ENCODE assay signal across 18 mouse cellular contexts in genomic region chr8:64344933-64345332, GRCm38 (mm10).
DNase-seq lines count a peak whose midpoint lies in the region; ATAC-seq and TF ChIP-seq lines count a peak whose summit lies in the region.
"Had no signal": no experiment of that assay in that cellular context is flagged by ENCODE, and none has a peak within 500 bp of the region (broad histone marks: within the 10 kb centered on the region; RNA-seq: fewer than 3 reads in every experiment).

No protein-coding gene starts in this region.

- H3K9me3 ChIP-seq in forebrain, postnatal 0 days (ENCODE audit: low read length) = no peaks in the 10 kb centered on the region
- no peaks in the 10 kb centered on the region for H3K9me3 ChIP-seq in forebrain, embryonic 11.5 days (ENCODE audit: control insufficient read depth, low read length)
- H3K9me3 ChIP-seq: embryonic facial prominence, embryonic 10.5 days; embryonic facial prominence, embryonic 12.5 days; forebrain, embryonic 12.5 days; forebrain, embryonic 15.5 days had no signal

- H3K27ac ChIP-seq in forebrain, postnatal 0 days (ENCODE audit: low read depth, low read length) = 0 out of 2 replicates have a peak overlapping the region, but pooled peaks have one; percentile 21
- H3K27ac ChIP-seq in forebrain, embryonic 11.5 days (ENCODE audit: low read depth, low read length) = no peak overlapping the region
- H3K27ac ChIP-seq in left cerebral cortex, adult 2 months = peak overlapping the region; percentile 25; the same call in 1 of the 2 replicates
- H3K27ac ChIP-seq: embryonic facial prominence, embryonic 10.5 days; embryonic facial prominence, embryonic 12.5 days; forebrain, embryonic 12.5 days; forebrain, embryonic 15.5 days had no signal

- no peaks in the 10 kb centered on the region for H3K27me3 ChIP-seq in forebrain, postnatal 0 days (ENCODE audit: insufficient read depth, low read length)
- no peaks in the 10 kb centered on the region for H3K27me3 ChIP-seq in forebrain, embryonic 11.5 days (ENCODE audit: control insufficient read depth, insufficient read depth, low read length)
- H3K27me3 ChIP-seq: embryonic facial prominence, embryonic 12.5 days; forebrain, embryonic 12.5 days; forebrain, embryonic 15.5 days had no signal

- intact Hi-C loops in left cerebral cortex, adult 2 months (cut with DNase I) = no loop called here
- intact Hi-C loops in left cerebral cortex, postnatal 36 days (cut with DNase I) = no loop called here

- H3K9ac ChIP-seq in forebrain, postnatal 0 days = no peak overlapping the region
- H3K9ac ChIP-seq in forebrain, embryonic 11.5 days (ENCODE audit: low read length) = no peak overlapping the region
- H3K9ac ChIP-seq: embryonic facial prominence, embryonic 12.5 days; forebrain, embryonic 12.5 days; forebrain, embryonic 15.5 days had no signal

- H3K36me3 ChIP-seq in forebrain, postnatal 0 days (ENCODE audit: insufficient read depth) = no peaks in the 10 kb centered on the region
- no peaks in the 10 kb centered on the region for H3K36me3 ChIP-seq in forebrain, embryonic 11.5 days (ENCODE audit: control insufficient read depth, insufficient read depth, low read length)
- H3K36me3 ChIP-seq: embryonic facial prominence, embryonic 10.5 days; embryonic facial prominence, embryonic 12.5 days; forebrain, embryonic 12.5 days; forebrain, embryonic 15.5 days had no signal

- 82% methylated on average over 1 of the region's 1 CpGs for WGBS in forebrain, postnatal 0 days
- WGBS in forebrain, embryonic 11.5 days = 93% methylated on average over 1 of the region's 1 CpGs

- ATAC-seq in forebrain, postnatal 0 days = peak; percentile 62
- no peak for ATAC-seq in forebrain, embryonic 11.5 days (replicated peaks; ENCODE audit: low FRiP score)
- ATAC-seq: forebrain, embryonic 15.5 days had no signal

- no peak overlapping the region for H3K4me2 ChIP-seq in forebrain, postnatal 0 days (ENCODE audit: low read depth)
- H3K4me2 ChIP-seq in forebrain, embryonic 11.5 days (ENCODE audit: low read depth, low read length, severe bottlenecking) = no peak overlapping the region
- H3K4me2 ChIP-seq: embryonic facial prominence, embryonic 12.5 days; forebrain, embryonic 12.5 days; forebrain, embryonic 15.5 days had no signal

- H3K4me1 ChIP-seq in forebrain, postnatal 0 days (ENCODE audit: insufficient read depth) = 0 out of 2 replicates have a peak, but pooled peaks cover 4% of the 10 kb centered on the region
- no peaks in the 10 kb centered on the region for H3K4me1 ChIP-seq in forebrain, embryonic 11.5 days (replicated peaks; ENCODE audit: control insufficient read depth, insufficient read depth, low read length)
- H3K4me1 ChIP-seq: embryonic facial prominence, embryonic 10.5 days; embryonic facial prominence, embryonic 12.5 days had no signal

- TF ChIP-seq CTCF in forebrain, postnatal 0 days (IDR thresholded peaks at IDR 0.05; ENCODE audit: low read depth) = no peak
- TF ChIP-seq CTCF in left cerebral cortex, adult 2 months (IDR thresholded peaks at IDR 0.05) = no peak

- H3K4me3 ChIP-seq in forebrain, postnatal 0 days (ENCODE audit: low read depth, low read length) = no peak overlapping the region
- no peak overlapping the region for H3K4me3 ChIP-seq in forebrain, embryonic 11.5 days (ENCODE audit: low read depth, low read length)
- H3K4me3 ChIP-seq in left cerebral cortex, adult 2 months = no peak overlapping the region
- H3K4me3 ChIP-seq: embryonic facial prominence, embryonic 10.5 days; embryonic facial prominence, embryonic 12.5 days; forebrain, embryonic 12.5 days; forebrain, embryonic 15.5 days had no signal

- DNase-seq in forebrain, postnatal 0 days = peak; percentile 24
- no peak for DNase-seq in forebrain, embryonic 11.5 days (ENCODE audit: low spot score)
- DNase-seq in left cerebral cortex, adult 2 months (ENCODE audit: extremely low spot score in 1 of 2, low spot score in 2 of 2) = no peak
- DNase-seq in left cerebral cortex, postnatal 36 days (ENCODE audit: low spot score in 2 of 2) = no peak
- DNase-seq in telencephalon, adult 2 months (ENCODE audit: low read depth, low spot score) = peak; percentile 42
- no peak for DNase-seq in urinary bladder, postnatal 4 days (ENCODE audit: low spot score in 2 of 2)
- DNase-seq: adrenal gland, adult 2 months; adrenal gland, postnatal 10 days; adrenal gland, postnatal 25 days; cerebellum, adult 11-12 months; cerebellum, adult 2 months; cerebellum, adult 9-10 months; cerebellum, postnatal 10 days; cerebellum, postnatal 25 days had no signal

Comparison
In these comparisons a context has a peak if more than half of its experiments do, and no peak if none do; other contexts are left out.
1. DNase-seq: peak in forebrain, postnatal 0 days (single experiment) and telencephalon, adult 2 months (single experiment); none in forebrain, embryonic 11.5 days (single experiment), left cerebral cortex, adult 2 months (0 of 2), left cerebral cortex, postnatal 36 days (0 of 2) and urinary bladder, postnatal 4 days (0 of 2).